Mouse (Mus musculus) cerebellum, adult 18-20 months (tissue): ENCODE results near the gene C1ql4.
"Not testable (repeated sequence)": the region's sequence is repeated elsewhere in the genome, so short reads cannot be mapped to it uniquely, and the experiment has no call there.

ENCODE experiments used
- DNase-seq, 2 experiments: peaks; one replicate each; pipeline ENCODE4 v3.0.0; 2021

The C1ql4 gene

DNA sequence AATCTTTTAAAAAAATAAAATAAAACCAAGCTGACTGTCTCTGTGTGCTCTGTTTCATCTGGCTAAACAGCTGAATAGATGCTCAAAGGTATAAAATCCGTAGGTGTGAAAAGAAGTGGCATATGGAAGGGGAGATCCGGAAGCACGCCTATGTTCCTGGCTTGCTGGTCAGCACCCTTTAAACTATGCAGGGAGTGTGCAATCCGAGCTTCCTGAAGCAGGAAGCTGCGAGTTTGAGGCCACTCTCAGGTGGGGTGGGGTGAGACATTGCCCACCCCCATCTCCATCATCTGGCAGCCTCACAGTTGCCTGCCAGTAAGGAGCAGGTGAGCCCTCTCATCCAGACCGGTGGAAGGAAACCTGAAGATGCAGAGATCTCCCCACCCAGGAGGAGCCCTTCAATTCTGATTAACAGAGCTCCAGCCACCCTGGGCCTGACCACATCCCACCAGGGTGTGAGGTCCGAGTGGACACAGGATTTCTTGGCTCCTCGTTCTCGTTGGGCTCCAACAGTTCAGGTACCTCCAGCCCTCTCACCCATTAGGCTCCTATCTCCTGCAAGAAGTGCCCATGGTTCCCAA, 13.5 kb downstream of the C1ql4 start, which contains the start of gene Troap:
Troap (plus strand) TSS at position 557 of the 581 bp plus-strand sequence.
- DNase-seq = no peak

DNA sequence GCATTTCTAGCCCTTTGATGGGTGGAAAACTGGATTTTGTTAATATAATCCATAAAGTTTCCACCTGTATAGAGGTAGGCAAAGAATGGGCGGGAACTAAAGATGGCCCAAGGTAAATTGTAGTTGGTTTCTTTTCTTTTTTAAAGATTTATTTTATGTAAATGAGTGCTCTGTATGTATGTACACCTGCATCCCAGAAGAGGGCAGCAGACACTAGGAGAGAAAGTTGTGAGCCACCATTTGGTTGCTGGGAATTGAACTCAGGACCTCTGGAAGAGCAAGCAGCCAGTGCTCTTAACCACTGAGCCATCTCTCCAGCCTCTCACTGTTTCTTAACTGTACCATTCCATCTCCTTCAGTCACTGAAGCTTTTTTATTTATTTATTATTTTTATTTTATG, 15.6 kb downstream of the C1ql4 start:
- no peak for DNase-seq

DNA sequence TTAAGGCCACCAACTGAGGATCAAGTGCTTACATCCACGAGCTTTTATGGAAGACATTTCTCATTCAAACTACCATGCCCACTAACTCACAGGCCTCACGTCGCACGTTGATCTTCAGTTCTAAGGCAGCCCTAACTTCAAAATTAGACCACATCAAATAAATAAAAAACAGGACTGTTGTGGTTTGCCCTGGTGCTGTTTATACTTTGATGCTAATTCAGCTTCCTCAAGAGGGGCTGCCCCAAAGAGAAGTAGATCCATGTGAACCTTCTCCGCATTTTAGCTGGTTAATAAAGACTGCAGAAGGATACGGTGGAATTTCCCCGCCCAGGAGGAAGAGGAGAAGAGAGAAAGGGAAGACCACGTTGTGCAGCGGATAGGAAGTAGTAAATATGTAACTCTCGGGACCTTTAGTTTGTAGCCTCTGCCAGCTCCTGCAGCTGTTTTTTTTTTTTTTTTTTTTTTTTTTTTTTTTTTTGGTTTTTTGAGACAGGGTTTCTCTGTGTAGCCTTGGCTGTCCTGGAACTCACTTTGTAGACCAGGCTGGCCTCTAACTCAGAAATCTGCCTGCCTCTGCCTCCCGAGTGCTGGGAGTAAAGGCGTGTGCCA, 22.0 kb downstream of the C1ql4 start:
- DNase-seq = no peak

DNA sequence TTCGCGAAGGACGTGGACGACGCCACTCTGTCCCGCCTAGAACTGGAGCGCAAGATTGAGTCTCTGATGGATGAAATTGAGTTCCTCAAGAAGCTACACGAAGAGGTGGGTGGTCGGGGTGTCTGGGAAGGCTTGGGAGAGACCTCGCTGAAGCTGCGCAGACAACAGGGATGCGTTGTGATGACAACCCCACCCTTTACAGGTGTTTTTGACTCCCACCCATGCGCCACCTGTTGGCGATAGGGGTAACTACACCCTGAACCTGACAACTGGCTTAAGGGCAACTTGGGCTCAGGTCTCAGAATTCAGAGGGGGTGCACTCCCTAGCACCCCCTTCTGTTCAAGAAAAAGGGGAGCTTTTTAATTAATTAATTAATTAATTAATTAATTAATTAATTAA, 31.3 kb downstream of the C1ql4 start:
- DNase-seq = peak; percentile 31 to 39

DNA sequence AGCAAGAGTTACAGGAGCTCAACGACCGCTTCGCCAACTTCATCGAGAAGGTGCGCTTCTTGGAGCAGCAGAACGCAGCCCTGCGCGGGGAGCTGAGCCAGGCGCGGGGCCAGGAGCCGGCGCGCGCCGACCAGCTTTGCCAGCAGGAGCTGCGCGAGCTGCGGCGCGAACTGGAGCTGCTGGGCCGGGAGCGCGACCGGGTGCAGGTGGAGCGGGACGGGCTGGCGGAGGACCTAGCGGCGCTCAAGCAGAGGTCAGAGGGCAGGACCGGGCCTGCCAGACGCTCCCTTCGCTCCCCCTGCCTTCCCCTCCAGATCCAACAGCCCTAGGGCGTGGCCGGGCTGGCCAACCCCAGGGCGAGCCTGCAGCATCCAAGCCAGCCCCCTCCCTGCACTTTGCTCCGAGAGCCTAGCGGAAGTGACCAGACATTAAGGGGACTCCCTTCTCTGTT, 32.1 kb downstream of the C1ql4 start:
- DNase-seq = peak; percentile 26 to 53

DNA sequence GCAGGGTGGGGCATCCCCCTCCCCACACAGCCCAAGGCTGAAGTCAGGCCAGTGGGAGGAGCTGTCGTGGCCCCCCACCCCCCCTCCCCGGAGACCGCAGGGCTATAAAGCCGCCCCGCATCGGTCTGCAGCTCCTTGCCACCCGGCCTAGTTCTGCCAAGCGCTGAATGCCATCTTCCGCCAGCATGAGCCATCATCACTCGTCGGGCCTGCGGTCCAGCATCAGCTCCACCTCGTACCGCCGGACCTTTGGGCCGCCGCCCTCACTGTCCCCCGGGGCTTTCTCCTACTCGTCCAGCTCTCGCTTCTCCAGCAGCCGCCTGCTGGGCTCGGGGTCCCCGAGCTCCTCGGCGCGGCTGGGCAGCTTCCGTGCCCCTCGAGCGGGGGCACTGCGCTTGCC, 32.6 kb downstream of the C1ql4 start, which contains the start of gene Prph:
Prph (plus strand) TSS at position 135 of the 400 bp plus-strand sequence.
- DNase-seq = no peak

DNA sequence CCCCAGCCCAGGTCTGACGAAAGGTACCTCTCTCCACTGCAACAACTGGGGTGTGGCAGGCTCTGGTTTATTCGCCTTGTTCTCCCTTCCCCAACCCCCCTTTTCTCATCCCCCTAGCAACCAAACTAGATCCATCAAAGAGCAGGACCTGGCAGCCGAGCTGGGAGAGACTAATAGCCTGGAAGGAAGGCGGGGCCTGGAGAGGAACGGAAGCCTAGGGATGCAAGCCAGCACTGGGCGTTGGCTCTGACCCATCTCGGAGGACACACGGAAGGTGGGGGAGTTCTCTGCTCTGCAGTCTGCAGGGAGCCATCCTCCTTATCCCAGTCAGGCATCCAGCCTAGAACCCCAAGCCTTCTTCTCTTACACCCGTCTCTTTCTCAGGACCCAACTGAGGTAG, 34.2 kb downstream of the C1ql4 start:
- DNase-seq = no peak

DNA sequence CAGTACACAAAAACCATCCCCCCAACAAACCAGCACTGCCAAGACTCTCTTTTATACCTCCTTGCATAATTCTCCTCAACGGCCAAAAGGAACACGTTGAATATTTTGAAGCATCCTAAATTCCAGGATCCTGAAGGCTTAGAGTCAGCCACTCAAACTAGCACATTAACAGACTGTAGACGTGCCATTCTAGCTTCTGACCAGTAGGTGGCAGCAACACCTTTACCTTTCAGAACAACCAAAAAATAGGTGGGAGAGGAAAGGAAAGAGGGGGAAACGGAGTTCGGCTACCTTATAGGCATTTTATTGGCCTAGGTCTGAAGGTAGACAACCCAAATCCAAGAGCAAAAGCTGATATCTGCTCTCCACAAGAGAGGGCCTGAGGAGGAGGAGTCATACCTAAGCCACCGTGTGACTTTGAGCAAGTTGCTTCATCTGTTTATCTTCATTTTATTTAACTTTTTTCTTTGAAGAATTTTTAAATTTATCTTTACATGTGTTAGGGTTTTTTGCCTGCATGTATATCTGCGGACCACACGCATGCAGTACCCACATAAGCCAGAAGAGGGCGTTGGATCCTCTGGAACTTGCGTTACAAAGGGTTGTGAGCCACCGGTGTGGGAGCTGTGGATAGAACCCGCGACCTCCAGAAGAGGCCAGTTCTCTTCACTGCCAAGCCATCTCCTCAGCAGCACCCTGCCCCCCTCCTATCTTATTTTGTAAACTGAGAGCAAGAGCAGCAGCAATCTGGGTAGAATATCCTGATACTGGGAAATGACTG, 38.0 kb downstream of the C1ql4 start:
- peak; percentile 61 to 69 for DNase-seq

DNA sequence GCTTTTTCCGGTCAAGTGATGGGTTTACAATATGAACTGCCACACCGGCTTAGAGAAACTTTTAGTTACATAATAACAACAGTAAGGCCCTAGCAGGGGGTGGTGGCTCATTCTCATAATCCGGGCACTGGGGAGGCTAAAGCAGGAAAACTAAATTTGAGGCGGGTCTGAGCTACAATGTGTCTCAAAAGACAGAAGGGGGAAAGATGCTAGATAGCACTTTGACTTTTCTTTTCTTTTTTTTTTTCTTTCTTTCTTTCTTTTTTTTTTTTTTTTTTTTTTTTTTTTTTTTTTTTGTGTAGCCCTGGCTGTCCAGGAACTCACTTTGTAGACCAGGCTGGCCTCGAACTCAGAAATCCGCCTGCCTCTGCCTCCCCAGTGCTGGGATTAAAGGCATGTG, 41.9 kb downstream of the C1ql4 start:
- not testable (repeated sequence) for DNase-seq

DNA sequence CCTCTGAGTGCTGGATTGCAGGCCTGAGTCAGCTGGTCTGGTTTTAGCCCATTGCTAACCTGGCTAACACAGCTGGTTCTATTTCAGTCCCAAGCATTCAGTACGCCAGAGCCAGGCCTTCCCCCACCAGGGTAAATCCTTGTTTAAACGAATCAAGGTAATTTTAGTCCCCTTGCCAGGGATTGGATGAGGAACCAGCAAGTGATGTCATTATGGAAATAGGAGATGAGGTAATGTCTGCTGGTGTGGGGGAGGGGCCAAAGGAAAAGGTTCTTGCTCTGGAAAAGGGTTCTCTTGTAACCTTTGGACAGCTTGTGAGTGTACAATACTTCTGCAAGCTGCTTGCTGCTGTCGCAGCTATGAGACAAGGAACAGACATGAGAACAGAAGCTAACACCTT, 42.8 kb downstream of the C1ql4 start:
- no peak for DNase-seq

DNA sequence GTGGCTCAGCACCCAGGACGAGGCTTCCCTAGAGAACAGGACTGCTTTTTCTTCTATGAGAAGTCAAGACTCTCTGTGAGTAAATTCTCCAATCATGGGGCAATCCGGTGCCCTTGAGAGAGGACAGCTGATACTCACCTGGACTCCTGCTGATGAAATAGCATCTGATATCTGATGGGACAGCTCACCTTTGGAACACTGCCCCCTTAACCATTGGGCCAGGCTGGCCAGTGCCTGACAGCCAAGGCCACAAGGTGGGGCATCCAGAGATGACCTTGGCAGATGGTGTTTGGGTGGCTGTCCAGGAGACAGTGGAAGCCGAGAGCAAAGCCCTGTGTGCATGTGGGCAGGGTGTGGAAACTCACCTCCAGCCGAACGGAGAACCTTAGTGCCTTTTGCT, 45.3 kb downstream of the C1ql4 start:
- DNase-seq = no peak

DNA sequence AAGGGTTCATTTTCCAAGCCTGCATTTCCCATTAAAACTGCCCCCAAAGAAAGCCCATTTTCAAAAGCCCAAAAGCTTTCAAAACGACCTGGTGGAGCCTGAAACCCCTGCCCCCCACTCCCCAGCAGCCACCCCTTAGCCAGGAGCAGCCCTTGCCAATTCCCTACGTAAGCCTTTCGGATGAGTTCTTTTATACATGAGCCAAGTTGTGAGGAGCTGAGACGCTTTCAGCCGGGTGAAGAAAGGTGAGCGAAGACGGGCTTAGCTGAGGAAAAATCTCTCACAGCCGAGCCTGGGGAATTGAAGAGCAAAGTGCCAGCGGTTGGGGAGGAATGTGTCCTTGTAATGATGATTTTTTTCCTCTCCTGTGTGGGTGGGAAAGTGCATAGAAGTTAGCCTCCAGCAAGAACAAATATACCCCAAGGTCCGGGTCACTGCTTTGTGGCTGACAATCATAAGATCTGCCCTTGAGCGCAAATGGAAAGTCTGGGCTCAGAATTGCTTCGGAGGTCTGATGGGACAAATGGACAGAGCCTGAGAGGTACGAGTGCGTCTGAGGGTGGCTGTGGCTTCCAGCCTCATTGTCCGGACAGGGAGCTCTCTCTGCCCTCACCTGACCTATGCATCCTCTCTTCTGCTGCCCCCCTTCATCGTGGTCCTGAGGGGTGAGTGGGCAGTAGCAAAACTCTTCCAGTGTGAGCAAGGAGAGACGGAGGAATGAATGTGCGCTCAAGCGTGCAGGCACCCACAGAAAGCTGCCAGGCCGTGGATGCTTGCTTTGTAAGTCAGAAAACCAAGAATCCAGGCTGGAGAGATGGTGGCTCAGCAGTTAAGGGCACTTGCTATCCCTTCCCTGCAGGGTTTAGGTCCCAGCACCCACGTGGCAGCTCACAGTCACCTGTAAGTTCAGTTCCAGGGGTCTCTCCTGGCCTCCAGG, 46.4 kb downstream of the C1ql4 start:
- no peak for DNase-seq

DNA sequence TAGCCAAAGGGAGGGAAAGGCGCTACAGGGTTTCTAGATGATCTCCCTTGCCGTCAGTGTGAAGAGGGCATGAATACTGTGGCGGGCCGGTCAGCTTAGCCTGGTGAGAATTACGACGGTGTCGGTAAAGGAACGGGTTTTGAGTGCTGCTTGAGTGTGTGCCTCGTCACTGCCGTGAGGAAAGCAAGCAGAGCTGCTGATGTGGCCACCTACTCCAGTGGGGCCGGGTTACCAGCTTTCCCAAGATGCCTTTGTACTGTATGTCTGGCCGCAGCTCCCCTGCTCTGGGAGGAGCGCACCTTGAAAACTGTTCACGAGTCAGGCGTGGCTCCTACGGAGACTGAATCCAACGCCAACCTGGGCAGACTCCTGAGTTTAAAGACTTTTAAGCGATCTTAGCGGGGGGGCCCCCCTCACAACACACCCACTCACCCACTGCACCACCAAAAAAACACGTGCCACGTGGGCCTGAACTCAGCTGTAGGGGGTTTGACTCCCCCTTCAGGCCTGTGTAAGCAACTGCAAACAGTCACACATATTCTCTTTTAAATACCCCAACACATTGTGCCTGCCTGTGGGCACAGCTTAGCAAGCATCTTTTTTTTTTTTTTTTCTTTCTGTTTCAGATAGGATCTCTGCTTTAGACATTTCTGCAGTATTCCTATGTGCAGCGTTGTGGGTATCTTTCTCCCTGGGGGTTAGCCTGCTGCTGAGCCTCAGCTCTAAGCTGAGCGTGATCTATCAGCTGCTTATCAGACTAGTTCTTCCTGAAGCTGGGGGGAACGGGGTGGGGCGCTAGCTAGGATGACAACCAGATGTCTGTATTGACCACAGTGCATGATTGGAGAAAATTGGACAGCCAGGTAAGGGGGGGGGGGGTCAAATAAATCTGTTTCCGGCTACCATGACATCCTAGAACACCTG, 47.4 kb downstream of the C1ql4 start:
- DNase-seq = no peak

DNA sequence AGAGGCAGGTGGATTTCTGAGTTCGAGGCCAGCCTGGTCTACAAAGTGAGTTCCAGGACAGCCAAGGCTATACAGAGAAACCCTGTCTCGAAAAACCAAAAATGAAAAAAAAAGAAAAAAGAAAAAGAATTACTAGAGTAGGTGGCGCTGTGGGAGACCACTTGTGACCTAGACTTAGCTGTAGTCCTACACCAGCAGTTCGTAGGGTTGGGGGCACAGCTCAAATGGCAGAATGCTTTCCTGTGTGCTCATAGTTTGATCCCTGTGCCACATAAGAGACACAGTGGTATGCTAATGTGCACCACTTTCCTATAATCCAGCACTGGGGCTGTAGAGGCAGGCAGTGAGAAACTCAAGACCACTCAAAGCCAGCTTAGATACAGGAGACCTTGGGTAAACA, 48.3 kb downstream of the C1ql4 start:
- DNase-seq = no peak

DNA sequence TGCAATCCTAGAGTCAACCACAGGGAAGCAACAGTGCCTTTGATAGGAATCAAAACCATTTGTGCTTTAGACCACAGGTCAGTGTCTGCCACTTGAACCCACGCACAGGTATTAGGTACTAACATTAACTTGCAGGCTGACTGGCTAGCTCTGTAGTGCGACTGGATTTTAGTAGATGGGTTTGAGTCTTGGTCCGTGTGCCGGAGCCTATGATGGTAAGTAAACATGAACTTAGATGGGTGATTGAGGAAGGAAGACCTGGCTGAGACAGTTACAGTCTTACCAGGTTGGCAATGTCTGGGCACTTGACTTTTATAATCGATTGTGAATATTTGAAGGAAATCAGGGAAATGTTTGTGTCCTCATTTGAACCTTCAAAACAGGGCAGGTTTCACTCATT, 48.8 kb downstream of the C1ql4 start:
- no peak for DNase-seq

DNA sequence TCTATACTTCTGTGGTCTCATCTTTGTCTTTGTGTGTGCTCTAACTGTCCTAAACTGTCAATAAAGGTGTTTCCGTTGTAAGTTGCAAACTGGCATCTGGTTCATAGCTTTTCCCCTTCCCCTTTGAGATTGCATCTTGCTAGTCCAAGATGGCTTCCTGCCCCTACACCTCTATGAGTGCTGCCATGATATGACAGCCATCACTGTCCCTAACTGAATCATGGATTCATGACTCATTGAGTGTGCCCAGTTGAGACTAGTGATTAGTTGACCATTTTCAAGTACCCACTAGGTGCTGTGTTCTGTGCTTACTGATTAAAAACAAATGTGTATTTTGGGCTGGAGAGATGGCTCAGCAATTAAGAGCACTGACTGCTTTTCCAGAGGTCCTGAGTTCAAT, 49.6 kb downstream of the C1ql4 start:
- no peak for DNase-seq

DNA sequence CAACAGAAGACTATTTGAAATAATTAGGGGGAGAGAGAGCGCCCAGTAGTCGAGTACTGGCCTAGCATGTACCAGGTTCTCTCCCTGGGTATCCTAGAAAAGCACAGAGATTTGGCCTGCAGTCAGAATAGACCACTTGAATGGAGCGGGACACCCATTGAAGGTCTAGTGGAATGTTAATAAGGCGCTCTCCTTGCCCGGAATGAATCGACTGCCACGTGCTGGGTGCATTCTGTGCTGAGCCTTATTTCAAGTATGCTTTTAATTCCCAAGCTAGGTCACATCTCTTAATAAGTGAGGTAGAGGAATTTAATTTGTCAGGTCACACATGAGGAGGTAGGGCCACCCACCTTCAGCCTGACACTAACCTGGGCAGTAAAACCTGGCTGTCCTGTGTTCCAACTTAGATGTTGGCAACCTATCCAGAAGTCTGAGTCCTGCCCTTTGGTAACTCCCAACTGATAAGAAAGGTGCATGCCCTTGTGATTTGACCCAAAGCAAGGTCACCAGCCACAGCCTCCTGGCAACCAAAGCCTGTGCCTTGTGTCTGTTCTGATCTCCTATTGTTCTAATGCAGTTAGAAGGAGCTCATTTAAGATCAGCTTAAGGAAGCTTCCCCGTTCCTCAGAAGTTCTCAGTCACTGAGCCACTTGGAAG, 51.2 kb downstream of the C1ql4 start:
- no peak for DNase-seq

DNA sequence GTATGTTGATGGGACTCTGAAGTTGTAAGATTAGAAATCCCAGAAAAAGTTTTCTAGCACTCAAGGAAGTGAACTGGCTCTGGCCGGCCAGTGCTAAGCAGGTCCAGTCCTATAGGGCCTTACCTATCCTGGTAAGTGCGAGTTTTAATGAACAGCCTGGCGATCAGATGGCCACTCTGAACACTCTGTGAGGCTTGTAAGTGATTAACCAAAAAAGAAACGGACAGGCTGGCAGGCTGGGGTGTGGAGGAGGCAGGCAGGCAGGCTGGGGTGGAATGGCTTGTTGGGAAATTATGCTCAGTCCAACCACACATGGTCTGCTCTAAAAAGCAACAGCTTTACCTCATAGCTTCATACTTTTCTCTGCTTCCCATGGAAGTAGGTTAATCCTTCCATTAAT, 52.2 kb downstream of the C1ql4 start:
- DNase-seq = no peak
